Mouse (Mus musculus): ENCODE measurements at regions not wholly inside any gene's neighbourhood (a gene's known extent, or its start where the extent isn't known, plus 50 kb on each side); places are given as distances from the start of the nearest gene placed in this dataset.

- no peak for TF ChIP-seq CTCF (IDR thresholded peaks at IDR 0.05; ENCODE audit: low read depth)
- TF ChIP-seq EP300 (IDR thresholded peaks at IDR 0.05; ENCODE audit: low read depth), result no peak
These were observed 91.5 kb upstream of the N6amt1 start for GRCm38 (mm10) chr16:87262497-87262896.

Data from liver, postnatal 0 days (tissue).